Mouse (Mus musculus) retina, postnatal 7 days (tissue): Measurements from ENCODE around the gene Tead4.

Experiments used
- DNase-seq: peaks from one replicate; pipeline ENCODE4 v3.0.0-alpha.2; 2012; ENCODE audit warnings: low read depth, low spot score

Gene Tead4

GRCm38 (mm10) chr6:128291284-128291683 is 9.3 kb downstream of the Tead4 start:
- no peak for DNase-seq

GRCm38 (mm10) chr6:128288681-128289080 is 11.9 kb downstream of the Tead4 start:
- DNase-seq = no peak

GRCm38 (mm10) chr6:128285792-128286430 is 14.7 kb downstream of the Tead4 start:
- peak; percentile 17 for DNase-seq

GRCm38 (mm10) chr6:128282126-128282525 is 18.5 kb downstream of the Tead4 start:
- no peak for DNase-seq

- DNase-seq = no peak
Observed at GRCm38 (mm10) chr6:128280472-128281145, 20.0 kb downstream of the Tead4 start.

- DNase-seq = no peak
Observed at GRCm38 (mm10) chr6:128279608-128280007, 21.0 kb downstream of the Tead4 start.

- DNase-seq = no peak
Observed at GRCm38 (mm10) chr6:128279099-128279498, 21.5 kb downstream of the Tead4 start.

- no peak for DNase-seq
Observed at GRCm38 (mm10) chr6:128277132-128278085, 23.2 kb downstream of the Tead4 start.

- no peak for DNase-seq
Observed at GRCm38 (mm10) chr6:128276349-128276748, 24.3 kb downstream of the Tead4 start.

- DNase-seq = no peak
Observed at GRCm38 (mm10) chr6:128275506-128276064, 25.0 kb downstream of the Tead4 start.

- DNase-seq = no peak
Observed at GRCm38 (mm10) chr6:128273507-128273906, 27.1 kb downstream of the Tead4 start.

- no peak for DNase-seq
Observed at GRCm38 (mm10) chr6:128272754-128273153, 27.9 kb downstream of the Tead4 start.

- no peak for DNase-seq
Observed at GRCm38 (mm10) chr6:128269850-128270249, 30.8 kb downstream of the Tead4 start.

GRCm38 (mm10) chr6:128264870-128265526 is 35.6 kb downstream of the Tead4 start:
- DNase-seq = no peak

GRCm38 (mm10) chr6:128261486-128261885 is 39.1 kb downstream of the Tead4 start:
- DNase-seq = no peak

GRCm38 (mm10) chr6:128259252-128259651 is 41.4 kb downstream of the Tead4 start:
- no peak for DNase-seq

GRCm38 (mm10) chr6:128255941-128256340 is 44.7 kb downstream of the Tead4 start:
- DNase-seq = no peak

- DNase-seq = no peak
Observed at GRCm38 (mm10) chr6:128255292-128255691, 45.3 kb downstream of the Tead4 start.

- DNase-seq = no peak
Observed at GRCm38 (mm10) chr6:128254551-128254950, 46.1 kb downstream of the Tead4 start.

GRCm38 (mm10) chr6:128253111-128253510 is 47.5 kb downstream of the Tead4 start:
- no peak for DNase-seq

- DNase-seq = no peak
Observed at GRCm38 (mm10) chr6:128250596-128250995, 50.0 kb downstream of the Tead4 start.
